10 mouse cellular contexts compared by ENCODE assay signal in the genomic region with DNA sequence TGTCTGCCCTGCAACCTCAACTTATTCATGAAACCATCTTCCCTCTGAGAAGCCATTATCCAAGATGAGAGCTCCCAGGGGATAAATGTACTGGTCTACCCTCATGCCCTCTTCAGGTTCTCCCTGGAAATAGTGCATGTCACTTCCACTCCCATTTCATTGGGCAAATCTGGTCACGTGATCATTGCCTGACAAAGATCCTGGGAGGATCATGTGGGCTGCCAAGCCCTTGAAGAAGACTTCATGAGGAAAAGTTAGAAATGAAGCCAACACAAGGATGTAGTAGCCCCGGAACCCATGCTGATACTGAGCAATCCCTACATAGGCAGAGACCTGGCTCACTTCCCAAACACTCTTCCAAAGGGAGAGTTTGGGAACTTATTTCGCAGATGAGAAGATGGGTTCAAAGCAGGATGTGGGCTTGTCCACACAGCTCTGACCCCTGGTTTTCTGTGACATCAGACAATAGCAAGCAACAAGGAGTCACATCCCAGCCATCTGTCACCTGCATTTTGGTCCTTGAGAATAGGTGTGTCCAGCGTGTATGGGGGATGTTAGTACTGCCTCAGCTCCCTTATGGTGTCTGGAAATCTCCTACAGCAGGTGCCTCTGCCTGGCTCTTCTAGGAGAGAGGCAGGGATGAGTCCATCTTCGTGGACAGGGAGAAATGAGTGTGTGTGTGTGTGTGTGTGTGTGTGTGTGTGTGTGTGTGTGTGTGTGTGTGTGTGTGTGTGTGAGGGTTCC. TPM values are rescaled to one million over a fixed set of nuclear protein-coding genes. Genes with fewer than 3 reads are reported as not detected.
DNase-seq lines count a peak whose midpoint lies in the region; ATAC-seq and TF ChIP-seq lines count a peak whose summit lies in the region.
"Had no signal": no experiment of that assay in that cellular context is flagged by ENCODE, and none has a peak within 500 bp of the region (broad histone marks: within the 10 kb centered on the region; RNA-seq: fewer than 3 reads in every experiment).

No protein-coding gene starts in this region.

- no peak; the same call in 1 of the 2 replicates for ATAC-seq in hindbrain, postnatal 0 days
- no peak for ATAC-seq in hindbrain, embryonic 12.5 days (ENCODE audit: low FRiP score)
- peak; percentile 19; the same call in 1 of the 2 replicates for ATAC-seq in liver, postnatal 0 days
- 0 out of 2 replicates have a peak, but pooled peaks have one; percentile 9 for ATAC-seq in neutrophil, adult 5-6 weeks (ENCODE audit: extremely low read depth, insufficient number of reproducible peaks, low FRiP score, poor library complexity, severe bottlenecking)
- ATAC-seq in forebrain, embryonic 13.5 days: no peak

- intact Hi-C loops in gastrocnemius, adult 2 months (cut with DNase I): no loop called here

- TF ChIP-seq EP300 in liver, postnatal 0 days (IDR thresholded peaks at IDR 0.05; ENCODE audit: low read depth): no peak

- H3K27ac ChIP-seq in gastrocnemius, adult 2 months: peak overlapping the region; percentile 62
- peak overlapping the region; percentile 72; the same call in 1 of the 2 replicates for H3K27ac ChIP-seq in hindbrain, postnatal 0 days
- no peak overlapping the region for H3K27ac ChIP-seq in hindbrain, embryonic 12.5 days
- H3K27ac ChIP-seq in liver, postnatal 0 days (ENCODE audit: low read depth): no peak overlapping the region
- no peak overlapping the region for H3K27ac ChIP-seq in forebrain, embryonic 13.5 days
- H3K27ac ChIP-seq: neural tube, embryonic 12.5 days had no signal

- 0 out of 2 replicates have a peak, but pooled peaks cover 6% of the 10 kb centered on the region for H3K36me3 ChIP-seq in hindbrain, postnatal 0 days (ENCODE audit: insufficient read depth, low read length)
- no peaks in the 10 kb centered on the region for H3K36me3 ChIP-seq in hindbrain, embryonic 12.5 days
- H3K36me3 ChIP-seq in liver, postnatal 0 days (replicated peaks; ENCODE audit: insufficient read depth, low read length): peaks cover 18% of the 10 kb centered on the region
- H3K36me3 ChIP-seq in forebrain, embryonic 13.5 days (ENCODE audit: poor library complexity, severe bottlenecking): no peaks in the 10 kb centered on the region

- H3K4me3 ChIP-seq in gastrocnemius, adult 2 months: no peak overlapping the region
- H3K4me3 ChIP-seq in hindbrain, postnatal 0 days (ENCODE audit: low read length): no peak overlapping the region
- no peak overlapping the region for H3K4me3 ChIP-seq in hindbrain, embryonic 12.5 days
- H3K4me3 ChIP-seq in liver, postnatal 0 days (ENCODE audit: low read depth, low read length): no peak overlapping the region
- no peak overlapping the region for H3K4me3 ChIP-seq in forebrain, embryonic 13.5 days
- H3K4me3 ChIP-seq: neural tube, embryonic 12.5 days had no signal

- 61% methylated on average over 5 of the region's 5 CpGs for WGBS in hindbrain, postnatal 0 days
- 87% methylated on average over 5 of the region's 5 CpGs for WGBS in hindbrain, embryonic 12.5 days
- WGBS in liver, postnatal 0 days (ENCODE audit: insufficient replicate concordance): 77% methylated on average over 5 of the region's 5 CpGs
- WGBS in forebrain, embryonic 13.5 days: 87% methylated on average over 5 of the region's 5 CpGs

- H3K4me2 ChIP-seq in hindbrain, postnatal 0 days (ENCODE audit: low read depth, low read length): no peak overlapping the region
- no peak overlapping the region for H3K4me2 ChIP-seq in hindbrain, embryonic 12.5 days (replicated peaks)
- H3K4me2 ChIP-seq in liver, postnatal 0 days (ENCODE audit: low read depth, low read length): no peak overlapping the region
- H3K4me2 ChIP-seq in forebrain, embryonic 13.5 days: no peak overlapping the region
- H3K4me2 ChIP-seq: neural tube, embryonic 12.5 days had no signal

- H3K9me3 ChIP-seq in hindbrain, postnatal 0 days (ENCODE audit: low read length): no peaks in the 10 kb centered on the region
- no peaks in the 10 kb centered on the region for H3K9me3 ChIP-seq in hindbrain, embryonic 12.5 days (replicated peaks)
- H3K9me3 ChIP-seq in liver, postnatal 0 days (ENCODE audit: low read length): no peaks in the 10 kb centered on the region
- H3K9me3 ChIP-seq in forebrain, embryonic 13.5 days (replicated peaks): no peaks in the 10 kb centered on the region
- H3K9me3 ChIP-seq: neural tube, embryonic 12.5 days had no signal

- TF ChIP-seq CTCF in gastrocnemius, adult 2 months (IDR thresholded peaks at IDR 0.05): no peak
- TF ChIP-seq CTCF in hindbrain, postnatal 0 days (IDR thresholded peaks at IDR 0.05; ENCODE audit: low read depth): no peak
- TF ChIP-seq CTCF in liver, postnatal 0 days (IDR thresholded peaks at IDR 0.05; ENCODE audit: low read depth): no peak

- no peak for DNase-seq in gastrocnemius, adult 2 months
- DNase-seq in gastrocnemius, postnatal 10 days: no peak
- DNase-seq in hindbrain, postnatal 0 days (ENCODE audit: low spot score): peak; percentile 12
- DNase-seq in liver, postnatal 0 days: no peak
- no peak for DNase-seq in liver
- DNase-seq: thymus, adult 18-20 months had no signal

- no peaks in the 10 kb centered on the region for H3K27me3 ChIP-seq in hindbrain, postnatal 0 days (ENCODE audit: insufficient read depth, low read length)
- H3K27me3 ChIP-seq in hindbrain, embryonic 12.5 days: no peaks in the 10 kb centered on the region
- H3K27me3 ChIP-seq in liver, postnatal 0 days (ENCODE audit: insufficient read depth, low read length): no peaks in the 10 kb centered on the region
- no peaks in the 10 kb centered on the region for H3K27me3 ChIP-seq in forebrain, embryonic 13.5 days
- H3K27me3 ChIP-seq: neural tube, embryonic 12.5 days had no signal

- no peaks in the 10 kb centered on the region for H3K4me1 ChIP-seq in hindbrain, postnatal 0 days (ENCODE audit: insufficient read depth, low read length)
- H3K4me1 ChIP-seq in hindbrain, embryonic 12.5 days: no peaks in the 10 kb centered on the region
- peaks cover 13% of the 10 kb centered on the region for H3K4me1 ChIP-seq in liver, postnatal 0 days (ENCODE audit: insufficient read depth)
- H3K4me1 ChIP-seq in forebrain, embryonic 13.5 days: peaks cover 4% of the 10 kb centered on the region; the same call in 1 of the 2 replicates
- H3K4me1 ChIP-seq: neural tube, embryonic 12.5 days had no signal

- H3K9ac ChIP-seq in hindbrain, postnatal 0 days (replicated peaks; ENCODE audit: low read length): no peak overlapping the region
- H3K9ac ChIP-seq in hindbrain, embryonic 12.5 days: no peak overlapping the region
- H3K9ac ChIP-seq in liver, postnatal 0 days (replicated peaks): no peak overlapping the region
- H3K9ac ChIP-seq in forebrain, embryonic 13.5 days: no peak overlapping the region
- H3K9ac ChIP-seq: neural tube, embryonic 12.5 days had no signal

RNA-seq across cellular contexts. Expression of gene Dhrs3, which starts 36.2 kb away (rescaled TPM):
- 10 to 100 TPM; 59.5 to 63.7 TPM for total RNA-seq in gastrocnemius, adult 2 months (2021)
- 10 to 100 TPM; 39.3 to 39.8 TPM for total RNA-seq in gastrocnemius, postnatal 10 days (2021)
- 35.5 and 40.1 TPM in 2 replicates for total RNA-seq in hindbrain, postnatal 0 days (2014; rRNA removed)
- polyA plus RNA-seq in hindbrain, postnatal 0 days (2015; fragmentation: Nextera tagmentation; extraction: Ambion mirVana): 51.8 and 59.8 TPM in 2 replicates
- 26.6 and 31.8 TPM in 2 replicates for polyA plus RNA-seq in hindbrain, embryonic 12.5 days (2016; fragmentation: Nextera tagmentation; extraction: Ambion mirVana)
- polyA plus RNA-seq in liver, postnatal 0 days (2015; fragmentation: Nextera tagmentation; extraction: Ambion mirVana): 49.8 and 52.8 TPM in 2 replicates
- total RNA-seq in neutrophil, adult 5-6 weeks (2017): 27.1 and 38.4 TPM in 2 replicates
- polyA plus RNA-seq in forebrain, embryonic 13.5 days (2015; fragmentation: Nextera tagmentation; extraction: Ambion mirVana): 5.9 and 6.8 TPM in 2 replicates

Comparison
In these comparisons a context has a peak if more than half of its experiments do, and no peak if none do; other contexts are left out.
1. H3K27ac ChIP-seq: peak in gastrocnemius, adult 2 months (single experiment) and hindbrain, postnatal 0 days (single experiment); none in hindbrain, embryonic 12.5 days (single experiment), liver, postnatal 0 days (single experiment) and forebrain, embryonic 13.5 days (single experiment).
2. ATAC-seq: peak in liver, postnatal 0 days (single experiment) and neutrophil, adult 5-6 weeks (single experiment); none in hindbrain, postnatal 0 days (single experiment), hindbrain, embryonic 12.5 days (single experiment) and forebrain, embryonic 13.5 days (single experiment).